Mouse (Mus musculus): ENCODE results near the gene Spag5. TPM values are rescaled to one million over a fixed set of nuclear protein-coding genes. Genes with fewer than 3 reads are reported as not detected.

The Spag5 gene
- polyA plus RNA-seq, 1 experiment from 2014 or later, result 8.2 TPM

DNA sequence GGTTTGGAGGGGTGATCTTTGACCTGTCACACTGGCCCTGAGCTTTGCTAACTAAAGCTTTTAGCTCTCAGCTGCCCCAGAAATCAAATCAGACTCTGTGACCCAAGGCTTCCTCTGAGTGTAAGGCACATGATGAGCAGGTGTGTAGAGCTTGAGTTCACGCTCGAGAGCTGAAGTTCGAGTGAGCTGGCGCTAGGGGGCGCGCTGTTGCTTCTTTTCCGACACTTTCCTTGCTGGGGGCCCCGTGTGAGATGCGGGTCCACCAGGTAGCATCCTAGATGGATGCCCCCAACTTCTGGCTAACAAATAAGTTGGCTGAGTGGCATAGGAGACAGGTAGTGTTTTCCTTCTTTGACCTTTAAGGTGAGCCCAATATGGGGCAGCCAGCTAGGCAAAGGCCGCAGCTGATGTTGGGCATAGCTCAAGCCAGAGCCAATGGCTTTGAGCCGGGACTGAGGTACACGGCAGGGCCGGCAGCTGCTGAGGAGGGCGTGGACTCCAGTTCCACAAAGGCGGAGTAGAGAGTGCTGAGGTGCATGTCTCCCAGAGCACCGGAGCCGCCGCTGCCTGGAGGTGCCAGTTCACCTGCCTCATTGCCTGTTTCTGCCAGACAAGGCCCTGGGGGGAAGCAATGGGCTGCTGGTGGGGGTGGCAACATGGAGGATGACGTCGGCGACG is 57.1 kb downstream of the Spag5 start:
- H3K36me3 ChIP-seq, result no peaks in the 10 kb centered on the region
- ATAC-seq (ENCODE audit: low read depth), result no peak
- H3K9me3 ChIP-seq, result no peaks in the 10 kb centered on the region
- H3K4me2 ChIP-seq, result no peak overlapping the region
- no peak overlapping the region for H3K27ac ChIP-seq (replicated peaks)
- H3K9ac ChIP-seq, result no peak overlapping the region
- no peaks in the 10 kb centered on the region for H3K4me1 ChIP-seq (replicated peaks)
- H3K4me3 ChIP-seq, result no peak overlapping the region
- no peaks in the 10 kb centered on the region for H3K27me3 ChIP-seq
- 14% methylated on average over 22 of the region's 22 CpGs for WGBS

DNA sequence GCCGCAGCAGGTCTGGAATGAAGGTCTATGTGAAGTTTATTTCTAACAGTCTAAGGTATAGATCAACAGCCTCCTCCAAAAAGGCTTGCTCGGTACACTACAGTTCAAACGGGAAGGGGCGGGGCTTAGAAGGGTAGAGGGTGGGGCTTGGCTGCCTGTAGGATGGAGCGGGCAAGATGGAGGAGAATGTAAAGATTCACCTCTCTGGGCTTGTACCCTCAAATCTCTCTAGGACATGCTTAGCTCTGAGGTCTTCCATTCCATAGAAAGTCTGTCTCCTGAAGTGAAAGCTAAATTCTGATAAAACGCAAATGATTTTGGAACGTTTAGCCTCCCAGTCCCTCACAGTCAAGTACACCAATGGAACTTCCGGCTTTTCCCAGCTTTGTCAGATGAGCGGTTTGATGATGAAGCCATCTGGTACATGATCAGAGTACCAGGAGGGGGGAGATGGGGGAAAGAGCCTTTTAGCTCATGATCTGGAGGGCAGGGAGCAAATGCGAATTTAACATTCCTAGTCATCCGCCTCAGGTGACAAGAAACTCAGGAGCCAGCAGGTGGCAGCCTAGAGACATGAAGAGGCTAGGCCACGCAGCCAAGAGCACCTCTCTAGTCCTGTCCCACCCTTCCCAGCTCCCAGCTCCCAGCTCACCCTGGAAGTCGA is 58.9 kb downstream of the Spag5 start:
- Histone ChIP-seq H3K27me3 (no peaks in the 10 kb centered on the region), H3K4me3 (peak overlapping the region; percentile 22), H3K9me3 (no peaks in the 10 kb centered on the region), H3K4me2 (peak overlapping the region; percentile 50), H3K4me1 (replicated peaks) (no peaks in the 10 kb centered on the region), H3K9ac (no peak overlapping the region), H3K27ac (replicated peaks) (no peak overlapping the region), H3K36me3 (no peaks in the 10 kb centered on the region)
- peak; percentile 64 for ATAC-seq (ENCODE audit: low read depth)
- 12% methylated on average over 13 of the region's 13 CpGs for WGBS

DNA sequence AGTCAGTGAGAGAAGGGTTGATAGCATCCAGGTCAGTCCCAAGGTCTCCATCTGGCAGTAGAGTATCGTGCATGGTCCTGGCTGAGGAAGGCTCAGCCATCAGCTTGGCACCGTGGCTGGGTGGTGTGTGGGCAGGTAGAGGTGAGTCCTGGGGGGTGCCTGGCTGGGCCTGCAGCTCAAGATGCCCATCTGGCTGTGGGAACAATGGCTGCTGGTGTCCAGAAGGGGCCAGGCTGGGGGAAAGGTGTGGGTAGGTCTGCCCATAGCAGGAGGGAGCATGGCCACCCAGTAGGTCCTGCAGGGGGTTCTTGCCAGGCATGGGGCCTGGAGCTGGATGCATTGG is 59.4 kb downstream of the Spag5 start:
- no peaks in the 10 kb centered on the region for H3K4me1 ChIP-seq (replicated peaks)
- no peak overlapping the region for H3K9ac ChIP-seq
- H3K27ac ChIP-seq (replicated peaks), result no peak overlapping the region
- H3K36me3 ChIP-seq, result no peaks in the 10 kb centered on the region
- no peaks in the 10 kb centered on the region for H3K27me3 ChIP-seq
- no peaks in the 10 kb centered on the region for H3K9me3 ChIP-seq
- H3K4me2 ChIP-seq, result no peak overlapping the region; the same call in 1 of the 2 replicates
- WGBS, result 67% methylated on average over 2 of the region's 2 CpGs
- H3K4me3 ChIP-seq, result no peak overlapping the region
- peak; percentile 60; the same call in 1 of the 2 replicates for ATAC-seq (ENCODE audit: low read depth)

DNA sequence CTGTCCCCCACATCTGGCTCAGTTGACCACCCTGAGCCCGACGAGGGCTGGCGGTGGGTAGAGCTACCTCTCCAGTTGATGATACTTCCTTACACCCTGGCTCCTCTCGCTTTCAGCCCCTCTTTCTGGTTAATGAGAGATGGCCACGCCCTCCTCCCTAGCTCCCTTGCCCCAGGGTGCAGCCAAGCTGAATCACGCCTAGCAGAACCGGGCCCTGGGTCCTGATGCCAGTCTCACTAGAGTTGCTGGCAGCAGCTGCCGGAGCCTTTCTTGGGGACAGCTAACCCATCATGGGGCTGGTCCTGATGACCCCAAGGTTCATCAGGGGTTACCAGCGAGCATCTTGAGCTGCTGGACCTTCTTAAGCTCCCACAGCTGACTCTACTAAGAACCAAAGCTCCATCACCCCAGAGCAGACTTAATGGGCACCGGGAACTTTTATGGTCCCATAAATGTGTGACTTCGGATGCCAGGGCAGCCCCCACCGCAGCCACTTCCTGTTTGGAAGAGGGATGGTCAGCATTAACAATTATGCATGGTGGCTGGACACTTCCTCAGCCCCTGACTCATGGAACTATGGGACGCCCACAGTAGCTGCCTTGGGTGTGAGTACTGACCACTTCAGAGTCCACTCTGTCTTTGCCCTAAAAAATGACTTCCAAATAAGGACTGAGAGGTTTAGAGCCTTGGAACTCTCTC is 62.1 kb downstream of the Spag5 start:
- H3K9me3 ChIP-seq, result no peaks in the 10 kb centered on the region
- WGBS, result 68% methylated on average over 13 of the region's 13 CpGs

DNA sequence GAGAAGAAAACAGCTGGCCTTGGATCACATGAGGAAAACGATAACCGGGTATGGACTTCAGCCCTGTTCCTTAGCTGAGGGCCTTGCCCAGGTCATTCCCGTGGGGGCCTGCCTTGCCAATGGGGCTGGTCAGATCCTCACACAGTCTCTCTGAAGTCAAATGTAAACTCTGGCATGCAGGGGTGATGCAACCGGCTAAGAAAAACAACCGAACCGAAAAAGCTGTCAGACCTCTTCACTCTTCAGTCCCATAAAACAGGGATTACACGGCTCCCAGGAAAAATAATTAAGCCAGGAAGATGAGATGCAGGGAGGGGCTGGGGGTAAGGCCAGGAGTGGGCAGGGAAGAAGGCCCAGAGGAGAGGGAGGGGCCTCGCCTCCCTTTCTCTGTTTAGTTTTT is 62.8 kb downstream of the Spag5 start:
- WGBS, result 59% methylated on average over 8 of the region's 8 CpGs
- no peak for ATAC-seq (ENCODE audit: low read depth)

More for the DNA sequence above, 62.1 kb downstream of the Spag5 start:
- no peaks in the 10 kb centered on the region for H3K36me3 ChIP-seq
- ATAC-seq (ENCODE audit: low read depth), result no peak
- H3K27me3 ChIP-seq, result no peaks in the 10 kb centered on the region
- no peak overlapping the region for H3K27ac ChIP-seq (replicated peaks)
- no peak overlapping the region for H3K9ac ChIP-seq
- no peaks in the 10 kb centered on the region for H3K4me1 ChIP-seq (replicated peaks)
- no peak overlapping the region for H3K4me2 ChIP-seq
- H3K4me3 ChIP-seq, result no peak overlapping the region

DNA sequence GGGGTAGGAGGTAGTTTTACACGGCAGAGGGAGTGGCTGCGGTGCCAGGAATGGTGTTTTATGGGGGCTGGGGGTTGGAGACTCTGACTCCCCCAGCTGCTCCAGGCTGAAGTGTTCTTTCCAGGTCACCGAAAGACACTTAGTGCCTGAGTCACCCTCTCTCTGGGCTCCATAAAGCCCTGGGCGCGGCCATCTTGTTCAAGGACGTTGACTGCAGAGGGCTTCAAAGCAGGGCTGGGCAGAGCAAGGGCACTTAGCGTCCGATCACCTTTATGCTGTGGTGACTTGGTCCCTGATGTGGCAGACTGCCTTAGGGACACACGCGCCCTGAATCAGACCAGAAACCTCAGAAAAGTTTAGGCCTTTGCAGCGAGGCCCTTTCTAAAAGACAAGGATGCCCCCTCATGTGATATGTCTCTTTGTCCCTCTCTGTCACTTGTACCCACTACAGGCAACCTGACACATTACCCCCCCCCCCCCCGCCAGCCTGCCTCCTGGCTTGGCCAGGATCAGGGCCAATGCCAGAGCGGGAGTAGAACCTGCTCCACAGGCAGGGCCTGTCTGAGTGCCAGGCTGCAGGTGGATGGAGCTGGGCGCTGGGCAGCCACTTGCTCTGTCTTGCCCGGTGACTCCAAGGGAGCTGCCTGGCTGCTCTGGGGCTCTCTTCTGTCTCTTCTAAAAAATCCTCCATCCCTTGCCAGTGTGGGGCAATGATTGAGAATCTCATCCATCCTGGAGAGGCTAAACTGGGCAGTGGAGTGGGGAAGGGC is 66.3 kb downstream of the Spag5 start:
- Histone ChIP-seq H3K9me3 (no peaks in the 10 kb centered on the region), H3K9ac (no peak overlapping the region), H3K27ac (replicated peaks) (no peak overlapping the region), H3K27me3 (no peaks in the 10 kb centered on the region), H3K4me1 (replicated peaks) (0 out of 2 replicates have a peak, but pooled peaks cover 3% of the 10 kb centered on the region), H3K4me3 (no peak overlapping the region), H3K4me2 (no peak overlapping the region), H3K36me3 (no peaks in the 10 kb centered on the region)
- 89% methylated on average over 15 of the region's 15 CpGs for WGBS
- no peak for ATAC-seq (ENCODE audit: low read depth)

More for the DNA sequence above, 62.8 kb downstream of the Spag5 start:
- Histone ChIP-seq H3K27ac (replicated peaks) (no peak overlapping the region), H3K4me2 (no peak overlapping the region), H3K4me3 (no peak overlapping the region), H3K9ac (no peak overlapping the region), H3K36me3 (no peaks in the 10 kb centered on the region), H3K27me3 (no peaks in the 10 kb centered on the region), H3K4me1 (replicated peaks) (no peaks in the 10 kb centered on the region), H3K9me3 (no peaks in the 10 kb centered on the region)

DNA sequence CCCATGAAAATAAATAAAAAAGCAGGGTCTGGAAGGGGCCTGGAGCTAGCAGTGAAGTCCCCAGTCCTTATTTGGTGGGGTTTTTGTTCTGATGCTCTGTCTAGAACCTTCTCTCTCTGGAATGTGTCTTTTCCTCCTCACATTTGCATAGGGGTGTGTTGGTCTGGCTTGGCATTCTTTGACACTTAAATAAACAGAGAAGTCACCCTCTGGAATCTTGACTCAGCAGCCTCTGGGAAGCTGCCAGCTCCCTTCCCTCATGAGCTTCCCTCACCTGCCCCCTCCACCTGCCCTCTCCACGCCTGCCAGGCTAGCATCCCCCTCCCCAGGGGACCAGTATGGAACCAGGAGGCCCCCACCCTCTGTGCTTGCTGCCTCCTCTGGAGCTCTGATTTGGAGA is 69.1 kb downstream of the Spag5 start:
- H3K9me3 ChIP-seq, result no peaks in the 10 kb centered on the region
- ATAC-seq (ENCODE audit: low read depth), result no peak
- no peaks in the 10 kb centered on the region for H3K36me3 ChIP-seq
- H3K9ac ChIP-seq, result no peak overlapping the region
- H3K4me1 ChIP-seq (replicated peaks), result 0 out of 2 replicates have a peak, but pooled peaks cover 5% of the 10 kb centered on the region
- no peak overlapping the region for H3K4me2 ChIP-seq
- H3K27ac ChIP-seq (replicated peaks), result no peak overlapping the region
- H3K4me3 ChIP-seq, result no peak overlapping the region
- H3K27me3 ChIP-seq, result no peaks in the 10 kb centered on the region
- WGBS, result 60% methylated on average over 1 of the region's 1 CpGs

DNA sequence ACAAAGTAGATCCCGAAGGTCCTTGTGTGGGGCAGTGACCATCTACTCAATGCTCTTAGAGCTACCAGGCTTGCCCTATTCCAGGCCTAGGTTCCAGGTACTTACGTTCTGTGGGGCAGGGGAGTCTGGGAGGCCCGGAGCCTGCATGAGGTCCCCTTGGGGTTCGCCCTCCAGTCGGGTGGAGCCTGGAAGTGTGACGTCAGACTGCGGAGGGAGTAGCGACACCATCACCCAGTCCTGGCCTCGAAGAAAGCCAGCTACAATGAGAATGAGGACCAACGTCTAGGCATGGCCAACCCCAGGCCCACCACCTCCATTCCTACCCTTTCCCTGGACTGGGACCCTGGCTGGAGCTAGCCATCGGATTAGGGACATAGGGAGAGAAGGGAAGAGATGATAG is 70.4 kb downstream of the Spag5 start:
- H3K4me1 ChIP-seq (replicated peaks), result 0 out of 2 replicates have a peak, but pooled peaks cover 5% of the 10 kb centered on the region
- no peak overlapping the region for H3K4me3 ChIP-seq
- H3K4me2 ChIP-seq, result no peak overlapping the region
- WGBS, result 94% methylated on average over 11 of the region's 11 CpGs
- H3K9me3 ChIP-seq, result no peaks in the 10 kb centered on the region
- no peaks in the 10 kb centered on the region for H3K36me3 ChIP-seq
- H3K27me3 ChIP-seq, result no peaks in the 10 kb centered on the region
- no peak overlapping the region for H3K27ac ChIP-seq (replicated peaks)
- no peak overlapping the region for H3K9ac ChIP-seq
- ATAC-seq (ENCODE audit: low read depth), result no peak

Other genes with a start within 250 kb of the Spag5 start
- 29.8 and 31.3 TPM in 2 replicates for gene Eral1, start 221.1 kb upstream of the Spag5 start, polyA plus RNA-seq (2015; fragmentation: Nextera tagmentation; extraction: Ambion mirVana)
- gene Fam222b, start 206.9 kb upstream of the Spag5 start, polyA plus RNA-seq (2015; fragmentation: Nextera tagmentation; extraction: Ambion mirVana), result 27.3 and 28.8 TPM in 2 replicates
- 128 and 131 TPM in 2 replicates for gene Traf4, start 135.9 kb upstream of the Spag5 start, polyA plus RNA-seq (2015; fragmentation: Nextera tagmentation; extraction: Ambion mirVana)
- gene Nek8, start 124.9 kb upstream of the Spag5 start, polyA plus RNA-seq (2015; fragmentation: Nextera tagmentation; extraction: Ambion mirVana), result 8.2 and 8.3 TPM in 2 replicates
- 10.2 and 11.1 TPM in 2 replicates for gene Tlcd1, start 124.8 kb upstream of the Spag5 start, polyA plus RNA-seq (2015; fragmentation: Nextera tagmentation; extraction: Ambion mirVana)
- 930 and 991 TPM in 2 replicates for gene Rpl23a, start 117.9 kb upstream of the Spag5 start, polyA plus RNA-seq (2015; fragmentation: Nextera tagmentation; extraction: Ambion mirVana)
- 58.8 and 60.3 TPM in 2 replicates for gene Rab34, start 113.1 kb upstream of the Spag5 start, polyA plus RNA-seq (2015; fragmentation: Nextera tagmentation; extraction: Ambion mirVana)
- gene Proca1, start 108.1 kb upstream of the Spag5 start, polyA plus RNA-seq (2015; fragmentation: Nextera tagmentation; extraction: Ambion mirVana), result 1.7 and 2.3 TPM in 2 replicates
- gene Sdf2, start 55.8 kb upstream of the Spag5 start, polyA plus RNA-seq (2015; fragmentation: Nextera tagmentation; extraction: Ambion mirVana), result 89.9 and 90.1 TPM in 2 replicates
- 28.2 and 29.5 TPM in 2 replicates for gene Supt6, start 55.5 kb upstream of the Spag5 start, polyA plus RNA-seq (2015; fragmentation: Nextera tagmentation; extraction: Ambion mirVana)
- 57.9 and 64.2 TPM in 2 replicates for gene 2610507B11Rik, start 39.8 kb upstream of the Spag5 start, polyA plus RNA-seq (2015; fragmentation: Nextera tagmentation; extraction: Ambion mirVana)
- gene BC030499, start 10.7 kb upstream of the Spag5 start, polyA plus RNA-seq (2015; fragmentation: Nextera tagmentation; extraction: Ambion mirVana), result 0.19 and 0.25 TPM in 2 replicates
- 143 and 149 TPM in 2 replicates for gene Aldoc, start 21.4 kb downstream of the Spag5 start, polyA plus RNA-seq (2015; fragmentation: Nextera tagmentation; extraction: Ambion mirVana)
- 79.6 and 79.7 TPM in 2 replicates for gene Pigs, start 26.9 kb downstream of the Spag5 start, polyA plus RNA-seq (2015; fragmentation: Nextera tagmentation; extraction: Ambion mirVana)
- gene Unc119, start 42.0 kb downstream of the Spag5 start, polyA plus RNA-seq (2015; fragmentation: Nextera tagmentation; extraction: Ambion mirVana), result 80.0 and 81.9 TPM in 2 replicates
- not detected in 2 replicates for gene Foxn1, start 85.0 kb downstream of the Spag5 start, polyA plus RNA-seq (2015; fragmentation: Nextera tagmentation; extraction: Ambion mirVana)
- gene Slc13a2, start 120.7 kb downstream of the Spag5 start, polyA plus RNA-seq (2015; fragmentation: Nextera tagmentation; extraction: Ambion mirVana), result not detected in 2 replicates
- 16.5 and 16.9 TPM in 2 replicates for gene Slc46a1, start 164.2 kb downstream of the Spag5 start, polyA plus RNA-seq (2015; fragmentation: Nextera tagmentation; extraction: Ambion mirVana)
- 41.1 and 43.0 TPM in 2 replicates for gene Sarm1, start 196.2 kb downstream of the Spag5 start, polyA plus RNA-seq (2015; fragmentation: Nextera tagmentation; extraction: Ambion mirVana)
- gene Vtn, start 197.6 kb downstream of the Spag5 start, polyA plus RNA-seq (2015; fragmentation: Nextera tagmentation; extraction: Ambion mirVana), result 181 and 197 TPM in 2 replicates
- gene Sebox, start 201.9 kb downstream of the Spag5 start, polyA plus RNA-seq (2015; fragmentation: Nextera tagmentation; extraction: Ambion mirVana), result 0.15 TPM in 1 of 2 replicates, not detected in the other
- 92.7 and 101 TPM in 2 replicates for gene Tmem199, start 210.6 kb downstream of the Spag5 start, polyA plus RNA-seq (2015; fragmentation: Nextera tagmentation; extraction: Ambion mirVana)
- gene Poldip2, start 210.7 kb downstream of the Spag5 start, polyA plus RNA-seq (2015; fragmentation: Nextera tagmentation; extraction: Ambion mirVana), result 178 and 191 TPM in 2 replicates
- gene Tnfaip1, start 234.8 kb downstream of the Spag5 start, polyA plus RNA-seq (2015; fragmentation: Nextera tagmentation; extraction: Ambion mirVana), result 50.7 and 54.2 TPM in 2 replicates
- gene Ift20, start 234.8 kb downstream of the Spag5 start, polyA plus RNA-seq (2015; fragmentation: Nextera tagmentation; extraction: Ambion mirVana), result 120 and 122 TPM in 2 replicates
- gene Tmem97, start 249.2 kb downstream of the Spag5 start, polyA plus RNA-seq (2015; fragmentation: Nextera tagmentation; extraction: Ambion mirVana), result 29.1 and 31.5 TPM in 2 replicates